ENCODE assay signal across 16 mouse cellular contexts in genomic region chr16:46557281-46557680, GRCm38 (mm10).
"Had no signal": no experiment of that assay in that cellular context is flagged by ENCODE, and none has a peak within 500 bp of the region (broad histone marks: within the 10 kb centered on the region; RNA-seq: fewer than 3 reads in every experiment).

No protein-coding gene starts in this region.

- H3K36me3 ChIP-seq: neural tube, embryonic 12.5 days; neural tube, embryonic 13.5 days; neural tube, embryonic 15.5 days; stomach, embryonic 15.5 days had no signal

- DNase-seq: right cerebral cortex, adult 18-20 months; right cerebral cortex, postnatal 14 days; right cerebral cortex, postnatal 25 days; right cerebral cortex, postnatal 4 days; spleen, adult 18-20 months; thymus, adult 18-20 months; thymus, adult 2 months; thymus, postnatal 14 days; thymus, postnatal 25 days; thymus, postnatal 36 days; thymus, postnatal 4 days had no signal

- H3K27me3 ChIP-seq: neural tube, embryonic 12.5 days; neural tube, embryonic 13.5 days; neural tube, embryonic 15.5 days; stomach, embryonic 15.5 days had no signal

- H3K4me3 ChIP-seq: neural tube, embryonic 12.5 days; neural tube, embryonic 13.5 days; neural tube, embryonic 15.5 days; stomach, embryonic 15.5 days had no signal

- H3K9me3 ChIP-seq: neural tube, embryonic 12.5 days; neural tube, embryonic 13.5 days; neural tube, embryonic 15.5 days; stomach, embryonic 15.5 days had no signal

- H3K9ac ChIP-seq: neural tube, embryonic 12.5 days; neural tube, embryonic 13.5 days; neural tube, embryonic 15.5 days; stomach, embryonic 15.5 days had no signal

- H3K4me1 ChIP-seq: neural tube, embryonic 12.5 days; neural tube, embryonic 13.5 days; neural tube, embryonic 15.5 days; stomach, embryonic 15.5 days had no signal

- H3K27ac ChIP-seq: neural tube, embryonic 12.5 days; neural tube, embryonic 13.5 days; neural tube, embryonic 15.5 days; stomach, embryonic 15.5 days; stomach, postnatal 0 days had no signal

- H3K4me2 ChIP-seq: neural tube, embryonic 12.5 days; neural tube, embryonic 13.5 days; neural tube, embryonic 15.5 days; stomach, embryonic 15.5 days had no signal
